Mouse (Mus musculus) heart, adult 2 months (tissue): Measurements from ENCODE around the gene Nab2. TPM values are rescaled to one million over a fixed set of nuclear protein-coding genes. Genes with fewer than 3 reads are reported as not detected.

Source experiments
- DNase-seq, 2 experiments: peaks; one replicate each; pipeline ENCODE4 v3.0.0; 2021
- H3K27ac ChIP-seq: fragments of 200-600 bp; 2 replicates; pipeline ENCODE4 v1.8.1; 2022
- H3K27me3 ChIP-seq: fragments of 200-500 bp; 2 replicates; pipeline ENCODE4 v1.6.1; 2012; ENCODE audit warnings: mild to moderate bottlenecking, low read length, inconsistent platforms, mixed read lengths; ENCODE audit not compliant: control insufficient read depth, insufficient read depth
- H3K36me3 ChIP-seq: fragments of 200-500 bp; 2 replicates; pipeline ENCODE4 v1.6.1; 2012; ENCODE audit warnings: low read length, inconsistent platforms; ENCODE audit not compliant: control insufficient read depth, insufficient read depth
- H3K4me1 ChIP-seq: fragments of 200-500 bp; 2 replicates; pipeline ENCODE4 v1.6.1; 2011; ENCODE audit warnings: low read length; ENCODE audit not compliant: control insufficient read depth, insufficient read depth
- H3K4me3 ChIP-seq: fragments of 200-600 bp; 2 replicates; pipeline ENCODE4 v1.8.1; 2022
- H3K79me2 ChIP-seq: fragments of 200-500 bp; replicated peaks from 2 replicates; pipeline ENCODE4 v1.6.1; 2012; ENCODE audit warnings: mild to moderate bottlenecking, inconsistent platforms, low read length, moderate library complexity, mixed read lengths; ENCODE audit not compliant: control insufficient read depth, insufficient read depth
- H3K9ac ChIP-seq: fragments of 200-500 bp; 2 replicates; pipeline ENCODE4 v1.6.1; 2012; ENCODE audit warnings: low read depth, mild to moderate bottlenecking, control low read depth, inconsistent platforms, low read length, mixed read lengths
- CTCF ChIP-seq: fragments of 200-600 bp; IDR thresholded peaks from 2 replicates; pipeline ENCODE4 v1.8.1; 2022; ENCODE audit warnings: antibody characterized with exemption, mild to moderate bottlenecking, moderate library complexity
- EP300 ChIP-seq: fragments of 200-500 bp; IDR thresholded peaks from 2 replicates; pipeline ENCODE4 v1.6.1; 2011; ENCODE audit warnings: low read depth, low read length, control low read depth; ENCODE audit not compliant: insufficient read depth
- POLR2A ChIP-seq: fragments of 200-500 bp; IDR thresholded peaks from 2 replicates; pipeline ENCODE4 v1.6.1; 2011; ENCODE audit warnings: mild to moderate bottlenecking, low read depth, low read length, control low read depth; ENCODE audit not compliant: insufficient read depth
- WGBS: fragments of 180-500 bp; shearing (Covaris S2); methylation state at CpG from one replicate; pipeline ENCODE4 v1.1.7; 2018; 5-methylcytosine and 5-hydroxymethylcytosine counted together
- intact Hi-C: fragments of 180-260 bp; cut with DNase I; formaldehyde crosslinking; loops from one replicate; pipeline ENCODE4 v1.15.1; 2025
- polyA plus RNA-seq: library from polyadenylated mRNA; depleted of rRNA; stranded (reverse); fragments of >200 nt; gene quantifications from 2 replicates; pipeline ENCODE4 v1.2.3, GENCODE M21; 2012
- total RNA-seq, 2 experiments: library from RNA; stranded (reverse); gene quantifications; 2 replicates each; pipeline ENCODE4 v1.2.3; 2021

The Nab2 gene
- total and polyA plus RNA-seq, 3 experiments = 5.0 to 10.0 (median 6.3) TPM

- Histone ChIP-seq H3K9ac (peak overlapping the region; percentile 62), H3K4me3 (peak overlapping the region; percentile 78), H3K27ac (peak overlapping the region; percentile 98), H3K4me1 (peaks cover 8% of the 10 kb centered on the region), H3K36me3 (no peaks in the 10 kb centered on the region), H3K79me2 (no peaks in the 10 kb centered on the region), H3K27me3 (no peaks in the 10 kb centered on the region)
- 2% methylated on average over 35 of the region's 35 CpGs for WGBS
- peak; percentile 87 to 93 for DNase-seq
- intact Hi-C loops = loop anchor here (1.0 kb wide), 1 partner anchor 24 kb away; no protein-coding TSS in a partner anchor
- TF ChIP-seq EP300 (peak; percentile 38; the same call in 1 of the 2 replicates), POLR2A (peak; percentile 82), CTCF (no peak)
Measured at GRCm38 (mm10) chr10:127667269-127668092, 887 bp downstream of the Nab2 start.

- H3K36me3 ChIP-seq = no peaks in the 10 kb centered on the region
- H3K27me3 ChIP-seq = no peaks in the 10 kb centered on the region
- intact Hi-C loops = loop anchor here (1.0 kb wide), 1 partner anchor 23 kb away; no protein-coding TSS in a partner anchor
- TF ChIP-seq POLR2A (peak; percentile 58; the same call in 1 of the 2 replicates), CTCF (no peak), EP300 (0 out of 2 replicates have a peak, but pooled peaks have one; percentile 72)
- peak within 1 kb of the TSS; percentile 78 for H3K4me3 ChIP-seq
- DNase-seq = peak; percentile 91 to 94
- H3K4me1 ChIP-seq = peaks cover 12% of the 10 kb centered on the region
- peak within 1 kb of the TSS; percentile 98 for H3K27ac ChIP-seq
- peak within 1 kb of the TSS; percentile 88 for H3K9ac ChIP-seq
- H3K79me2 ChIP-seq = no peaks in the 10 kb centered on the region
- WGBS = under 1% methylated on average over 67 of the region's 73 CpGs
Measured at GRCm38 (mm10) chr10:127666501-127667268, 1.7 kb downstream of the Nab2 start, which contains the start of gene Nemp1. TSS of gene Nemp1 (plus strand) at chr10:127666901.

- H3K27ac ChIP-seq = peak overlapping the region; percentile 98
- no peaks in the 10 kb centered on the region for H3K79me2 ChIP-seq
- H3K4me3 ChIP-seq = peak overlapping the region; percentile 78
- H3K36me3 ChIP-seq = no peaks in the 10 kb centered on the region
- no peaks in the 10 kb centered on the region for H3K27me3 ChIP-seq
- TF ChIP-seq CTCF = peak; percentile 36
- TF ChIP-seq POLR2A = no peak
- WGBS = 26% methylated on average over 14 of the region's 14 CpGs
- peak overlapping the region; percentile 88 for H3K9ac ChIP-seq
- DNase-seq = peak in 1 of 2 experiments; percentile 36
- H3K4me1 ChIP-seq = peaks cover 16% of the 10 kb centered on the region
- intact Hi-C loops = no loop called here
Measured at GRCm38 (mm10) chr10:127665366-127666181, 2.8 kb downstream of the Nab2 start.

GRCm38 (mm10) chr10:127664891-127665290 is 3.5 kb downstream of the Nab2 start:
- Histone ChIP-seq H3K9ac (peak overlapping the region; percentile 20; the same call in 1 of the 2 replicates), H3K27me3 (no peaks in the 10 kb centered on the region), H3K79me2 (no peaks in the 10 kb centered on the region), H3K27ac (no peak overlapping the region; the same call in 1 of the 2 replicates), H3K36me3 (no peaks in the 10 kb centered on the region), H3K4me1 (peaks cover 16% of the 10 kb centered on the region), H3K4me3 (no peak overlapping the region; the same call in 1 of the 2 replicates)
- no peak for DNase-seq
- no peak for TF ChIP-seq EP300
- no peak for TF ChIP-seq POLR2A
- TF ChIP-seq CTCF = no peak
- intact Hi-C loops = no loop called here
- WGBS = 64% methylated on average over 13 of the region's 13 CpGs

GRCm38 (mm10) chr10:127664166-127664565 is 4.2 kb downstream of the Nab2 start:
- Histone ChIP-seq H3K36me3 (no peaks in the 10 kb centered on the region), H3K4me3 (no peak overlapping the region), H3K27me3 (no peaks in the 10 kb centered on the region), H3K27ac (no peak overlapping the region), H3K79me2 (no peaks in the 10 kb centered on the region), H3K4me1 (peaks cover 16% of the 10 kb centered on the region), H3K9ac (no peak overlapping the region)
- intact Hi-C loops = no loop called here
- TF ChIP-seq POLR2A (no peak), EP300 (no peak), CTCF (no peak)
- WGBS = 71% methylated on average over 16 of the region's 16 CpGs
- no peak for DNase-seq
